Mouse (Mus musculus): ENCODE data around the gene Ahnak2. TPM values are rescaled to one million over a fixed set of nuclear protein-coding genes. Genes with fewer than 3 reads are reported as not detected.
A peak's percentile ranks its signal among the peaks of the same experiment; 100 is the strongest.

Ahnak2 gene
- total and polyA plus RNA-seq, 2 experiments from 2014 or later, result 2.4 to 10.5 TPM

DNA sequence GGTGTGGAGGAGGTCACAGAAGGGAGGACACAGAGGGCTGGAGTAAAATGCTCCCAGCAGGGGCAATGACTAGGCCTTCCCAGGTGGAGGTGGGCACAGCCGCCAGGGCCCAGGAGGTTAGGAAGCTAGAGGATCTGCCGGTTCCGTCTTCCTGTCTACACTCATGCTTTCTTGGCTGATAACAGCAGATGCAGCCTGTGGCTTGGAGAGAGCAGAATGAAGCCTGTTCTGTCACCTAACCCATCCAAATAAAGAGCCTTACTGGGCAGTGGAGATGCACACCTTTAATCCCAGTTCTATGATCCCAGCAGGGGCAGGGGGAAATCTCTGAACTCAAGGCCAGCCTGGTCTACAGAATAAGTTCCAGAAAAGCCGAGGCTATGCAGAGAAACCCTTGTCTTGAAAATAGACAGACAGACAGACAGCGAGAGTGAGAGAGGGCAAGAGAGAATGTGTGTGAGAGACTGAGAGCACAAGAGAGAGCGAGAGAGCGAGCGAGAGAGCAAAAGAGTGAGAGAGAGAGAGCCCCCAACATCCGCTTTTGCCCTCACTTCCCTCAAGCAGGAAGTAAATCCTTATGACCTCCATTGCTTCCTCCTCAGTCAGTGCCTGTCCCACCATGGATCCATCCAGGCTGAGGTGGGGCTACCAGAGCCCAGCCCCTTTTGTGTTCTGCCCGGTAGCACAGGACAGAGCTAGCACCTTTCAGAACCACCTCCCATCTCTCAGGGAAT lies 3.1 kb downstream of the Ahnak2 start:
- TF ChIP-seq CTCF (IDR thresholded peaks at IDR 0.05; ENCODE audit: low read depth) (no peak), EP300 (IDR thresholded peaks at IDR 0.05; ENCODE audit: low read depth) (no peak)
- H3K27ac ChIP-seq (ENCODE audit: low read depth), result no peak overlapping the region
- WGBS, result 67% methylated on average over 10 of the region's 10 CpGs
- no peak overlapping the region for H3K4me2 ChIP-seq (ENCODE audit: low read depth, low read length)
- no peaks in the 10 kb centered on the region for H3K36me3 ChIP-seq (replicated peaks; ENCODE audit: control insufficient read depth, insufficient read depth, low read length)
- H3K9ac ChIP-seq (replicated peaks; ENCODE audit: low read depth, low read length), result no peak overlapping the region
- H3K4me3 ChIP-seq (ENCODE audit: low read depth, low read length), result no peak overlapping the region
- no peaks in the 10 kb centered on the region for H3K9me3 ChIP-seq (replicated peaks; ENCODE audit: control insufficient read depth, low read length)
- H3K4me1 ChIP-seq (ENCODE audit: control insufficient read depth, insufficient read depth), result peaks cover 30% of the 10 kb centered on the region
- DNase-seq (ENCODE audit: low spot score), result no peak
- peaks cover 18% of the 10 kb centered on the region for H3K27me3 ChIP-seq (ENCODE audit: control insufficient read depth, insufficient read depth, low read length)
- ATAC-seq (ENCODE audit: insufficient read depth, low read depth), result no peak

DNA sequence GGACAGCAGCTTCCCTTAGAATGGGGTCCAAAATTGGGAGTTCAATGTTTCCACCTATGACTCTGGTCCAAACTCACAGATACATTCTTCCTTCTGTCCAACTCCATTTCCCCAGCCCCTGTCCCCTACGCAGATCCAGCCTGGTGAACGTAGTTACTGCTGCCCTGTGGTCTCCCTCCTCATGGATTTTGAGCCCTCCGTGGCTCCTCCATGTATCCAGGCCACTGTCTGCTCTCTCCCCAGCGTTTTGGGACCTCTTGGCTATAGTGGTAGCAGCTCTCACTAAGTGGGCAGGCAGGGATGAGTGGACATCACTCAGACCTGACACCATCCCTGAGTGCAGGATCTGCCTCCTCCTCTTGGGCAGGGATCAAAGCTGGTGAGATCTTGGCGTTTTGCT lies 3.7 kb downstream of the Ahnak2 start:
- Histone ChIP-seq H3K27ac (ENCODE audit: low read depth) (no peak overlapping the region; the same call in 1 of the 2 replicates), H3K27me3 (ENCODE audit: control insufficient read depth, insufficient read depth, low read length) (peaks cover 18% of the 10 kb centered on the region), H3K9me3 (replicated peaks; ENCODE audit: control insufficient read depth, low read length) (no peaks in the 10 kb centered on the region), H3K4me1 (ENCODE audit: control insufficient read depth, insufficient read depth) (peaks cover 37% of the 10 kb centered on the region), H3K4me3 (ENCODE audit: low read depth, low read length) (no peak overlapping the region), H3K36me3 (replicated peaks; ENCODE audit: control insufficient read depth, insufficient read depth, low read length) (no peaks in the 10 kb centered on the region), H3K4me2 (ENCODE audit: low read depth, low read length) (no peak overlapping the region), H3K9ac (replicated peaks; ENCODE audit: low read depth, low read length) (no peak overlapping the region)
- no peak for TF ChIP-seq EP300 (IDR thresholded peaks at IDR 0.05; ENCODE audit: low read depth)
- TF ChIP-seq CTCF (IDR thresholded peaks at IDR 0.05; ENCODE audit: low read depth), result no peak
- no peak for DNase-seq (ENCODE audit: low spot score)
- WGBS, result 68% methylated on average over 5 of the region's 5 CpGs
- no peak for ATAC-seq (ENCODE audit: insufficient read depth, low read depth)

GRCm38 (mm10) chr12:112798332-112798681 lies 4.2 kb downstream of the Ahnak2 start:
- Histone ChIP-seq H3K27me3 (ENCODE audit: control insufficient read depth, insufficient read depth, low read length) (peaks cover 18% of the 10 kb centered on the region), H3K4me2 (ENCODE audit: low read depth, low read length) (no peak overlapping the region), H3K4me3 (ENCODE audit: low read depth, low read length) (no peak overlapping the region), H3K9ac (replicated peaks; ENCODE audit: low read depth, low read length) (no peak overlapping the region), H3K36me3 (replicated peaks; ENCODE audit: control insufficient read depth, insufficient read depth, low read length) (no peaks in the 10 kb centered on the region), H3K27ac (ENCODE audit: low read depth) (peak overlapping the region; percentile 7; the same call in 1 of the 2 replicates), H3K4me1 (ENCODE audit: control insufficient read depth, insufficient read depth) (peaks cover 41% of the 10 kb centered on the region), H3K9me3 (replicated peaks; ENCODE audit: control insufficient read depth, low read length) (no peaks in the 10 kb centered on the region)
- ATAC-seq (ENCODE audit: insufficient read depth, low read depth), result no peak
- 26% methylated on average over 5 of the region's 5 CpGs for WGBS
- TF ChIP-seq CTCF (IDR thresholded peaks at IDR 0.05; ENCODE audit: low read depth) (no peak), EP300 (IDR thresholded peaks at IDR 0.05; ENCODE audit: low read depth) (no peak)
- no peak for DNase-seq (ENCODE audit: low spot score)

- 24% methylated on average over 15 of the region's 15 CpGs for WGBS
- peaks cover 44% of the 10 kb centered on the region for H3K4me1 ChIP-seq (ENCODE audit: control insufficient read depth, insufficient read depth)
- ATAC-seq (ENCODE audit: insufficient read depth, low read depth), result peak; percentile 25; the same call in 1 of the 2 replicates
Measured at GRCm38 (mm10) chr12:112797672-112798331, 4.7 kb downstream of the Ahnak2 start.

DNA sequence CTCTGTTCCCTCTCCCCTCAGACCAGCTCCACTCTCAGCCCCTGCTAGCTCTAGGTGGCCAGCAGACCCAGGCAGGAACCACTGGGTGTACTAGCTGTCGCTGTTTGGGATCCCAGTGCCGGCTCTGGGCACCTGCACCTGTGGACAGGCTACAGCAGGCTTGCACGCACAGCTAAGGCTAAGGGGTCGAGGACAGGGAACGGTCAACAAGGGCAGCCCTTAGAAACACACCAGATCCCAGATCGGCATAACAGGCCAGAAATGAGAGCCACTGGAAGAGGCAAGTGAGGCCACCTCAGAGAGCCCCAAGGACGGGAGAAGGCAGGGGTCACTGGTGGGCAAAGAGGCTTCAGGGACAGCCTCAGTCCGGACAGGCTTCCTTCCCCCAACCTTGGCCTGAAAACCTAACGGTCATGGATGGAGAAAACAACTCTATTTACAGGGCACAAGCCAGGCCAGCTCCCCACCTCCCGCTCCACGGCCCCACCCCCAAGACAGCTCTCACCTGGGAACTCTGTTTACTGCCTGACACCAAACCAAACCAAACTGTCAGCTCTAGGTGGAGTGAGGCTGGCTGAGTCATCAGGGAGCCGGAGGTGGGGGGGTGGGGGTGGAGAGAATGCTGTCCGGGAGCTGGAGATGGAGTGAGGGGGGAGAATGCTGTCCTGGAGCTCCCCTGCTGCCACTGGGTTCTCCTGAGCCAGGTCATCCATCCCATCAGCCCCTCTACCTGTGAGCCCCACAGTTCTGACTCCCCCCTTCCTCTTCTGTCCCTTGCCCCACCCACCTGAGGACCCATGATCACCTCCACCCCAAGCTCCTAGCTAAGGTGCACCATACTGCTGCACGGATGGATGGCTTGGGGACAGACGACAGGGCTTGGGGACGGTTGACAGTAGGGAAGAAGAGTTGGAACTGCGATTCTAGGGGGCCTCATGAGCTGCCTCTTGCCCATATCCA lies 5.6 kb downstream of the Ahnak2 start:
- no peak overlapping the region for H3K4me3 ChIP-seq (ENCODE audit: low read depth, low read length)
- TF ChIP-seq EP300 (IDR thresholded peaks at IDR 0.05; ENCODE audit: low read depth), result no peak
- peaks cover 37% of the 10 kb centered on the region for H3K4me1 ChIP-seq (ENCODE audit: control insufficient read depth, insufficient read depth)
- WGBS, result 50% methylated on average over 17 of the region's 17 CpGs
- H3K9ac ChIP-seq (replicated peaks; ENCODE audit: low read depth, low read length), result no peak overlapping the region
- ATAC-seq (ENCODE audit: insufficient read depth, low read depth), result no peak
- peaks cover 13% of the 10 kb centered on the region for H3K27me3 ChIP-seq (ENCODE audit: control insufficient read depth, insufficient read depth, low read length)
- H3K36me3 ChIP-seq (replicated peaks; ENCODE audit: control insufficient read depth, insufficient read depth, low read length), result no peaks in the 10 kb centered on the region
- DNase-seq (ENCODE audit: low spot score), result no peak
- H3K27ac ChIP-seq (ENCODE audit: low read depth), result peak overlapping the region; percentile 33; the same call in 1 of the 2 replicates
- no peak overlapping the region for H3K4me2 ChIP-seq (ENCODE audit: low read depth, low read length)
- H3K9me3 ChIP-seq (replicated peaks; ENCODE audit: control insufficient read depth, low read length), result no peaks in the 10 kb centered on the region

More at GRCm38 (mm10) chr12:112797672-112798331, 4.7 kb downstream of the Ahnak2 start:
- Histone ChIP-seq H3K36me3 (replicated peaks; ENCODE audit: control insufficient read depth, insufficient read depth, low read length) (no peaks in the 10 kb centered on the region), H3K27me3 (ENCODE audit: control insufficient read depth, insufficient read depth, low read length) (peaks cover 18% of the 10 kb centered on the region), H3K9ac (replicated peaks; ENCODE audit: low read depth, low read length) (no peak overlapping the region), H3K4me3 (ENCODE audit: low read depth, low read length) (no peak overlapping the region), H3K27ac (ENCODE audit: low read depth) (peak overlapping the region; percentile 7; the same call in 1 of the 2 replicates), H3K9me3 (replicated peaks; ENCODE audit: control insufficient read depth, low read length) (no peaks in the 10 kb centered on the region), H3K4me2 (ENCODE audit: low read depth, low read length) (no peak overlapping the region)
- no peak for DNase-seq (ENCODE audit: low spot score)
- TF ChIP-seq EP300 (IDR thresholded peaks at IDR 0.05; ENCODE audit: low read depth) (no peak), CTCF (IDR thresholded peaks at IDR 0.05; ENCODE audit: low read depth) (no peak)

Measured in heart, postnatal 0 days (tissue).